Mouse (Mus musculus) G1E (cell line): ENCODE results near the gene Milr1. TPM values are rescaled to one million over a fixed set of nuclear protein-coding genes. Genes with fewer than 3 reads are reported as not detected.
"Not testable (repeated sequence)": the region's sequence is repeated elsewhere in the genome, so short reads cannot be mapped to it uniquely, and the experiment has no call there.

Experiments used
- ATAC-seq: 2 replicates; pipeline ENCODE4 v1.8.0; 2016; ENCODE audit warnings: mild to moderate bottlenecking; ENCODE audit not compliant: insufficient number of reproducible peaks, poor library complexity, low FRiP score, severe bottlenecking; ENCODE audit errors: extremely low read depth
- DNase-seq: peaks from one replicate; pipeline ENCODE4 v3.0.0; 2012; ENCODE audit warnings: low spot score
- H3K27me3 ChIP-seq: 2 replicates; pipeline ENCODE4 v1.6.1; 2012; ENCODE audit warnings: mild to moderate bottlenecking, low read length, inconsistent platforms; ENCODE audit not compliant: insufficient read depth
- H3K36me3 ChIP-seq: replicated peaks from 2 replicates; pipeline ENCODE3; 2012; ENCODE audit warnings: mild to moderate bottlenecking, inconsistent platforms
- H3K4me1 ChIP-seq: 2 replicates; pipeline ENCODE4 v1.6.1; 2012; ENCODE audit warnings: low read depth, low read length, inconsistent platforms, mixed read lengths; ENCODE audit not compliant: insufficient read depth
- H3K4me3 ChIP-seq: 2 replicates; pipeline ENCODE4 v1.5.1; 2012; ENCODE audit warnings: low read depth, mild to moderate bottlenecking, inconsistent platforms, low read length, moderate library complexity, mixed read lengths
- H3K9me3 ChIP-seq: replicated peaks from 2 replicates; pipeline ENCODE4 v1.6.1; 2012; ENCODE audit warnings: inconsistent platforms
- CTCF ChIP-seq: IDR thresholded peaks from 2 replicates; pipeline ENCODE4 v1.5.1; 2012; ENCODE audit warnings: low read depth, low read length, inconsistent platforms, mixed read lengths
- GATA1 ChIP-seq: IDR thresholded peaks from 2 replicates; pipeline ENCODE4 v1.6.1; 2012; ENCODE audit warnings: borderline replicate concordance, low read length, inconsistent platforms, mixed read lengths
- GATA2 ChIP-seq: IDR thresholded peaks from 2 replicates; pipeline ENCODE4 v1.6.1; 2012; ENCODE audit warnings: low read depth, low read length, inconsistent platforms, borderline replicate concordance
- POLR2AphosphoS5 ChIP-seq: IDR thresholded peaks from 2 replicates; pipeline ENCODE4 v1.6.1; 2012; ENCODE audit warnings: low read depth, low read length, inconsistent platforms; ENCODE audit not compliant: insufficient replicate concordance
- TAL1 ChIP-seq: conservative IDR thresholded peaks from 2 replicates; pipeline ENCODE4 v1.6.1; 2012; ENCODE audit warnings: low read depth, low read length, inconsistent platforms, mixed read lengths
- polyA plus RNA-seq: library from polyadenylated mRNA; stranded (reverse); fragments of >175 nt; gene quantifications from 2 replicates; pipeline ENCODE4 v1.2.3, GENCODE M21; 2012
- total RNA-seq, 2 experiments: library from RNA; stranded (forward) in 1 of 2; stranded (reverse) in 1 of 2; fragments of 200-1000 nt in 1 of 2; fragments of >200 nt in 1 of 2; fragmentation: Nextera tagmentation in 1 of 2; gene quantifications; 2 replicates each; pipeline ENCODE4 v1.2.3; 2014 to 2017

The Milr1 gene
- total and polyA plus RNA-seq, 3 experiments: 0.05 to 0.33 TPM; not detected in 1

- no peak for DNase-seq
- H3K4me1 ChIP-seq: no peaks in the 10 kb centered on the region; the same call in 1 of the 2 replicates
- no peak for ATAC-seq
- TF ChIP-seq TAL1: no peak
- TF ChIP-seq GATA2: no peak
- TF ChIP-seq POLR2AphosphoS5: no peak
- no peak for TF ChIP-seq CTCF
- no peak for TF ChIP-seq GATA1
- H3K27me3 ChIP-seq: peaks cover 22% of the 10 kb centered on the region
- H3K9me3 ChIP-seq: no peaks in the 10 kb centered on the region
- H3K36me3 ChIP-seq: no peaks in the 10 kb centered on the region
- H3K4me3 ChIP-seq: no peak overlapping the region
Measured at GRCm38 (mm10) chr11:106741826-106742225, 9.2 kb upstream of the Milr1 start.

GRCm38 (mm10) chr11:106742388-106742841 is 8.6 kb upstream of the Milr1 start:
- DNase-seq (no peak), ATAC-seq (no peak)
- peaks cover 18% of the 10 kb centered on the region for H3K27me3 ChIP-seq
- no peak overlapping the region for H3K4me3 ChIP-seq
- TF ChIP-seq POLR2AphosphoS5 (no peak), TAL1 (no peak), GATA2 (no peak), GATA1 (no peak), CTCF (no peak)
- no peaks in the 10 kb centered on the region for H3K9me3 ChIP-seq
- H3K36me3 ChIP-seq: no peaks in the 10 kb centered on the region
- no peaks in the 10 kb centered on the region; the same call in 1 of the 2 replicates for H3K4me1 ChIP-seq

- Histone ChIP-seq H3K27me3 (peaks cover 15% of the 10 kb centered on the region), H3K4me1 (peaks cover under 1% of the 10 kb centered on the region; the same call in 1 of the 2 replicates), H3K4me3 (no peak overlapping the region), H3K36me3 (no peaks in the 10 kb centered on the region), H3K9me3 (no peaks in the 10 kb centered on the region)
- no peak for DNase-seq
- TF ChIP-seq GATA1 (no peak), GATA2 (no peak), CTCF (no peak), POLR2AphosphoS5 (no peak), TAL1 (no peak)
- no peak for ATAC-seq
Measured at GRCm38 (mm10) chr11:106744949-106745348, 6.1 kb upstream of the Milr1 start.

- Histone ChIP-seq H3K4me1 (peaks cover 14% of the 10 kb centered on the region), H3K27me3 (peaks cover 19% of the 10 kb centered on the region)
- not testable (repeated sequence) for H3K4me3 ChIP-seq, H3K36me3 ChIP-seq, H3K9me3 ChIP-seq, ATAC-seq, DNase-seq
Measured at GRCm38 (mm10) chr11:106749557-106750120, 1.4 kb upstream of the Milr1 start.

- no peak within 1 kb of the TSS for H3K4me3 ChIP-seq
- ATAC-seq: no peak
- no peak for DNase-seq
- TF ChIP-seq GATA1 (no peak), TAL1 (no peak), GATA2 (no peak), POLR2AphosphoS5 (no peak), CTCF (no peak)
- peaks cover 14% of the 10 kb centered on the region for H3K4me1 ChIP-seq
- H3K27me3 ChIP-seq: peaks cover 19% of the 10 kb centered on the region
- H3K9me3 ChIP-seq: no peaks in the 10 kb centered on the region
- no peaks in the 10 kb centered on the region for H3K36me3 ChIP-seq
Measured at GRCm38 (mm10) chr11:106750121-106750751, 790 bp upstream of the Milr1 start, which contains the start of gene Pecam1. Pecam1 (minus strand) TSS chr11:106750628.

- no peak for DNase-seq
- Histone ChIP-seq H3K4me1 (peaks cover 14% of the 10 kb centered on the region), H3K36me3 (no peaks in the 10 kb centered on the region), H3K27me3 (peaks cover 15% of the 10 kb centered on the region), H3K4me3 (no peak overlapping the region), H3K9me3 (no peaks in the 10 kb centered on the region)
- no peak for ATAC-seq
- TF ChIP-seq POLR2AphosphoS5 (no peak), TAL1 (no peak), CTCF (no peak), GATA1 (no peak), GATA2 (no peak)
Measured at GRCm38 (mm10) chr11:106752103-106752502, 1.1 kb downstream of the Milr1 start.
